Mouse (Mus musculus) olfactory bulb, adult 2 months (tissue): ENCODE measurements around the gene Rsph3b.
"Not testable (repeated sequence)": the region's sequence is repeated elsewhere in the genome, so short reads cannot be mapped to it uniquely, and the experiment has no call there.

Experiments used
- CTCF ChIP-seq: fragments of 200-500 bp; IDR thresholded peaks from 2 replicates; pipeline ENCODE4 v1.5.1; 2012; ENCODE audit warnings: low read depth, mild to moderate bottlenecking, low read length, moderate library complexity; ENCODE audit not compliant: insufficient read depth
- POLR2A ChIP-seq: fragments of 200-500 bp; IDR thresholded peaks from 2 replicates; pipeline ENCODE4 v1.6.1; 2012; ENCODE audit warnings: mild to moderate bottlenecking, low read depth, low read length, moderate library complexity; ENCODE audit not compliant: insufficient read depth

DNA sequence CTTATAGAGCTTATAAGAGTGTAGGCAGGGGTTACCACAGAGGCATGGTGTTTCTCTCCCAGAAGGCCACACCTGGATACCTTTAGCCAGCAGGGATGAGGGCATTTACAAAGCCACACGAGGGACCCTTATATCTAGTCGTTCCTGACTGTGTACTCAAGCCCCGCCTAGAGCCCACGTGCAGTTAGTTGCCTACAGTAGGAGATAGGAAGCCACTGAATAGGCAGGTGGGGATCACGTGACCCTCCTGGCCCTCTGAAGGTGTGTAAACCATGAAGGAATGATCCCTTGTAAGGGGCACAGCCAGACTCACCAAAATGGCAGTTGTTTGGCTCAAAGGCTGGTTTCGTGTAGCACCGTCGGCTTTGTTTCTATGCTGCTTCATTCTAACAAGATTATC is 48.3 kb upstream of the Rsph3b start:
- not testable (repeated sequence) for TF ChIP-seq POLR2A, CTCF
